17 mouse cellular contexts compared by ENCODE assay signal in the genomic region with DNA sequence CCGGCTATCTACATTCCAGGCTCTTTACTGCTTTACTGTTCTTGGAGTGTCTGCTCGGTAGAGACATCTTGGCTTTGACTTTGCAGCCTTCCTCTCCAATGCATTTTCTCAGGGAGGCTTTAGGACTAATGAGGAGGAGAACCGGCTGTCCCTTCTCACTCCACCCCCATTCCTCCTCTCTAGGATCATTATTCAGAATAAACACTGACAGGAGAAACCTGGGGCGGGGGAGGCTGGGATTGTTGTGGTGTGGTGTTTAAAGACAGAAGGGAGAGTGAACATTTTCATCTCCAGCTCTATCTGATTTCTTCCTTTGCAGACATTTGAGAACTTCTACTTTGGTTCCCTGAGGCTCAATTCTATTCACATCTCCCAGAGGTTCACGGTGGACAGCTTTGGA. TPM values are rescaled to one million over a fixed set of nuclear protein-coding genes. Genes with fewer than 3 reads are reported as not detected.
"Had no signal": no experiment of that assay in that cellular context is flagged by ENCODE, and none has a peak within 500 bp of the region (broad histone marks: within the 10 kb centered on the region; RNA-seq: fewer than 3 reads in every experiment).

No protein-coding gene starts in this region.

- H3K9ac ChIP-seq: limb, embryonic 12.5 days; limb, embryonic 15.5 days; liver, embryonic 14.5 days; liver, postnatal 0 days; lung, embryonic 14.5 days; midbrain, embryonic 12.5 days; midbrain, embryonic 15.5 days; neural tube, embryonic 12.5 days; neural tube, embryonic 15.5 days had no signal

- H3K27ac ChIP-seq: limb, embryonic 12.5 days; limb, embryonic 15.5 days; liver, embryonic 14.5 days; macrophage; midbrain, embryonic 12.5 days; midbrain, embryonic 15.5 days; neural tube, embryonic 12.5 days; neural tube, embryonic 15.5 days had no signal

- ATAC-seq: intestine, postnatal 0 days; liver, postnatal 0 days; lung, postnatal 0 days; midbrain, embryonic 15.5 days had no signal

- H3K4me1 ChIP-seq: limb, embryonic 12.5 days; limb, embryonic 15.5 days; midbrain, embryonic 12.5 days; midbrain, embryonic 15.5 days; neural tube, embryonic 12.5 days had no signal

- H3K4me3 ChIP-seq: limb, embryonic 12.5 days; limb, embryonic 15.5 days; midbrain, embryonic 12.5 days; midbrain, embryonic 15.5 days; neural tube, embryonic 12.5 days; neural tube, embryonic 15.5 days had no signal

- H3K4me2 ChIP-seq: limb, embryonic 12.5 days; limb, embryonic 15.5 days; liver, embryonic 11.5 days; lung, embryonic 14.5 days; midbrain, embryonic 12.5 days; midbrain, embryonic 15.5 days; neural tube, embryonic 12.5 days; neural tube, embryonic 15.5 days had no signal

- DNase-seq: kidney, postnatal 14 days; left cerebral cortex, postnatal 4 days; liver, postnatal 0 days; lung, embryonic 14.5 days; right cerebral cortex, postnatal 25 days; thymus, postnatal 25 days had no signal

- H3K36me3 ChIP-seq: midbrain, embryonic 15.5 days had no signal

- H3K9me3 ChIP-seq: limb, embryonic 12.5 days; limb, embryonic 15.5 days; midbrain, embryonic 12.5 days; midbrain, embryonic 15.5 days; neural tube, embryonic 12.5 days; neural tube, embryonic 15.5 days had no signal

- H3K27me3 ChIP-seq: limb, embryonic 15.5 days; midbrain, embryonic 15.5 days; neural tube, embryonic 12.5 days; neural tube, embryonic 15.5 days had no signal

RNA-seq across cellular contexts. Expression of a gene that starts 8.2 kb away (rescaled TPM):
- polyA plus RNA-seq: macrophage had no signal
